Mouse (Mus musculus): ENCODE measurements around the gene Polr2i. TPM values are rescaled to one million over a fixed set of nuclear protein-coding genes. Genes with fewer than 3 reads are reported as not detected.

Polr2i gene
- polyA plus RNA-seq, 1 experiment from 2014 or later = 152 TPM

DNA sequence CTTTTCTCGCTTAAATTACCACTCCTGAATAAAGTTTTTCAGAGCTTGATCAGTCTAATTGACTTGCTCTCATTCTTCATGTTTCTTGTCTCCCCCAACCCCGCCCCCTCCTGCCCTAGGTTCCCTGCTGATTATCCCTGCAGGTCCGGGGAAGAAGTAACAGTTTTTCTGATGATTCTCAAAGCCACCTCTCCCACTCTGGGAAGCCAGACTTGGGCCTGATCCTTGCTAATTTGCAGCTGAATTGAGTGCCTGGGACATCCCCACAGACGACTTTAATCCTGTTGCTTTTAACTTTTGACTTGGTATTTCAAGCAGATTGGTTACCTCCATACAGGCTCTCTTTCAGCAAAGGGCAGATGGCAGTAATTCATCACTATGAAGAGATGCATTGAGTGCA lies 20.7 kb upstream of the Polr2i start:
- H3K9ac ChIP-seq = no peak overlapping the region
- no peaks in the 10 kb centered on the region for H3K27me3 ChIP-seq
- no peak overlapping the region for H3K4me3 ChIP-seq (replicated peaks)
- H3K4me1 ChIP-seq = no peaks in the 10 kb centered on the region
- no peaks in the 10 kb centered on the region for H3K9me3 ChIP-seq (replicated peaks)
- H3K36me3 ChIP-seq = no peaks in the 10 kb centered on the region
- H3K4me2 ChIP-seq = no peak overlapping the region
- no peak for ATAC-seq (replicated peaks; ENCODE audit: low FRiP score)
- WGBS = 21% methylated on average over 4 of the region's 4 CpGs
- H3K27ac ChIP-seq = no peak overlapping the region

DNA sequence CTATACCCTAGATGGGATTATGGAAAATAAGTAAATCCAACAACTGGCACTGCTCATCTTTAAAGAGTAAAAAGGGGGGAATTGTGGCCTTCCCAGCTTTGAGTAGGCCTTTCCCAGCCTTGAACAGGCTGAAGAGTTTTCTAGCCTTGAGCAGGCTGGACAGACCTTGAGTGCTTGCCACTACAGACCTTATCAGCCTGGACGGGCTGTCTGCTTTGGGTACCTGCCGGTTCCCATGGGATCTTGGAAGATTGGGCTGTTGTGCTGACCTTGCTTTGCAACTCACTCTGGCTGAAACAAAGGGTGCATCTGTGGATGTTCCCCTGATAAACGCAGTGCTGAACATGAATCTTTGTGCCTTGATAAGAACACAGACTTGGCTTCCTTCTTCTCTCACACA lies 17.9 kb upstream of the Polr2i start:
- Histone ChIP-seq H3K36me3 (no peaks in the 10 kb centered on the region), H3K4me3 (replicated peaks) (no peak overlapping the region), H3K27me3 (no peaks in the 10 kb centered on the region), H3K9ac (no peak overlapping the region), H3K27ac (no peak overlapping the region), H3K4me1 (peaks cover 8% of the 10 kb centered on the region), H3K4me2 (no peak overlapping the region), H3K9me3 (replicated peaks) (no peaks in the 10 kb centered on the region)
- 90% methylated on average over 3 of the region's 3 CpGs for WGBS
- ATAC-seq (replicated peaks; ENCODE audit: low FRiP score) = no peak

DNA sequence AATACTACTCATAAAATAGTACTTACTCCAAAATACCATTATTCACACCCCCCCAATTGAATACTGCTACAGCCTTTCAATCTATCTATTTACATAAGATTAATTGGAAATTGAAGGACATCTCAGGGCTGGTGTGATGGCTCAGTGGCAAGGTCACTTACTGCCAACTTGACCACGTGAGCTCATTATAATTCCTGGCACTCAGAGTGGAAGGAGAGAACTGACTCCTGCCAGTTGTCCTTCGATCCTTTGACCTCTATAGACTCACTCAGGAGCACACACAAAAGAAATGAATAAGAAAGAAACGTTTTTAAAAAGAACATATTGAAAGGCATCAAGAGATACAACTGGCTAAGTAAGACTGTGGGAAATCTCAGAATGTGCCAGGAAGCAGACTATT lies 15.9 kb upstream of the Polr2i start:
- no peak overlapping the region for H3K27ac ChIP-seq
- no peaks in the 10 kb centered on the region for H3K36me3 ChIP-seq
- no peak overlapping the region for H3K4me2 ChIP-seq
- WGBS = 86% methylated on average over 3 of the region's 3 CpGs
- H3K4me3 ChIP-seq (replicated peaks) = no peak overlapping the region
- H3K9me3 ChIP-seq (replicated peaks) = no peaks in the 10 kb centered on the region
- no peak overlapping the region for H3K9ac ChIP-seq
- H3K4me1 ChIP-seq = peaks cover 18% of the 10 kb centered on the region
- no peaks in the 10 kb centered on the region for H3K27me3 ChIP-seq
- ATAC-seq (replicated peaks; ENCODE audit: low FRiP score) = no peak

DNA sequence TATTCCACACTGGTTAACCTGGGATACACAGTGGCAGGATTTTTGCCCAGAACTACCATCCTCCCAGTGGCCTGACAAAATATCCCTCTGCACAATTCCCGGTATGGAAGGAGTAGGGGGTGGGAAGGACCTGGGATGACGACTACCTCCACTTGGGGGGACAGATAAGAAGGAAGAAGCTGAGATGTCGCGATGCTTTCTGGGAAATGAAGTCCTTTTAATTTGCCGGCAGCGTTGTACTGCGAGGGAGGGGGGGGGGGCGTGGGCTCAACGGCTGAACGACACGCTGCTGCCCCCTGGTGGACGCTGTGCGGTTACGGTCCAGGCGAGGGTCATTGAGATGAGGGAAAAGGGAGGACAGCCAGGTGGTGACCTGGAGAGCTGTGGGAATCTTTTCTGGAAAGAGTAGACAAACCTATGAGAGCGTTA lies 15.0 kb upstream of the Polr2i start:
- no peak overlapping the region for H3K27ac ChIP-seq
- H3K36me3 ChIP-seq = no peaks in the 10 kb centered on the region
- no peaks in the 10 kb centered on the region for H3K9me3 ChIP-seq (replicated peaks)
- H3K4me2 ChIP-seq = peak overlapping the region; percentile 52
- H3K27me3 ChIP-seq = no peaks in the 10 kb centered on the region
- H3K4me1 ChIP-seq = peaks cover 18% of the 10 kb centered on the region
- peak overlapping the region; percentile 24 for H3K4me3 ChIP-seq (replicated peaks)
- peak; percentile 37; the same call in 1 of the 2 replicates for ATAC-seq (replicated peaks; ENCODE audit: low FRiP score)
- 2% methylated on average over 16 of the region's 16 CpGs for WGBS
- H3K9ac ChIP-seq = no peak overlapping the region

DNA sequence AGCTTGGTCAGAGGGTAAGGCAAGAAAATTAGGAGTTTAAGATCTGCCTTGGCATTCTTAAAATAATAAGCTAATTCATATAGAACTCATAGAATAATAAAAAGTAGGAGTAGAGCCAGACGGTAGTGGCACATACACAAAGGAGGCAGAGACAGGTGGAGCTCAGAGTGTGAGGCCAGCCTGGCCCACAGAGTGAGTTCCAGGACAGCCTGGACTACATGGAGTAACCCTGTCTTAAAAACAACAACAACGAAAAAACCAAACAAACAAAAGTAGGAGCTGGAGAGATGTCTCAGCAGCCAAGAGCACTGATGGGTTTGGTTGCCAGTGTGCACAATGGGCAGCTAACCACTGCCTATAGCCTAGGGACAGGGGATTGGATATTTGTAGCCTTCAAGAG lies 14.5 kb upstream of the Polr2i start:
- H3K36me3 ChIP-seq = no peaks in the 10 kb centered on the region
- H3K4me2 ChIP-seq = no peak overlapping the region
- no peaks in the 10 kb centered on the region for H3K27me3 ChIP-seq
- ATAC-seq (replicated peaks; ENCODE audit: low FRiP score) = no peak
- peaks cover 18% of the 10 kb centered on the region for H3K4me1 ChIP-seq
- no peaks in the 10 kb centered on the region for H3K9me3 ChIP-seq (replicated peaks)
- WGBS = 69% methylated on average over 2 of the region's 2 CpGs
- H3K9ac ChIP-seq = no peak overlapping the region
- no peak overlapping the region for H3K4me3 ChIP-seq (replicated peaks)
- no peak overlapping the region for H3K27ac ChIP-seq

DNA sequence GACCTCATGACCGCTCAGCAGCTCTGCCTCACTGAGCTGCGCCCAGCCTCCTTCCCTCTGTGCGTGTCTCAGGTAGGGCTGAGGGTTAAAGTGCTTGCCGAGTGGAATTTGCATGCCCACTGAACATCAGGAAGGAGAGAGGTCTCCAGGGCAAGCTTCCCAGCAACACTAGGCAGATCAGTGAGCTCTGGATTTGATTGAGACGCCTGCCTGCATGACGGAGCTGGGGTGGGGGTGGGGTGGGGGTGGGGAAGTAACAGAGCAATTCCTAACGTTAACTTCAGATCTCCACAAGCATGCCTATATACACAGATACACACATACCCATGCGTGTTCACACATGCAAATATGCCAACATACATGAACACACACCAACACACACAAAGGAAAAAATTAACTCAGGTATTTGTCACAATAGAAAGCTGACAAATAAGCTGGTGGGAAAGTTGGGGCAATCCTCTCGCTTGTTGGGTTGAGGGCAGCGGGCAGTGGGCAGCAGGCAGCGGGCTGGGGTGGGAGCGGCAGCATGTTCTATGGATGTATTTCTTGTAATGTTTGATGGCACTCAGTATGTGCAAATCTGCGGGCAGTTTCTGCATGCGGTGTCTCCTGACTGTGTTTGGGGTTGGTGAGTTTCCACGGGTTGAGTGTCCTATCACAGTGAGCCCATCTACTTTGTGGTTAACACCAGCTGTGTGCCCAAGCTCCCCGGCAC lies 12.3 kb upstream of the Polr2i start:
- peak overlapping the region; percentile 51 for H3K4me3 ChIP-seq (replicated peaks)
- peak overlapping the region; percentile 86 for H3K27ac ChIP-seq
- no peaks in the 10 kb centered on the region for H3K9me3 ChIP-seq (replicated peaks)
- peak overlapping the region; percentile 55 for H3K9ac ChIP-seq
- peak overlapping the region; percentile 86 for H3K4me2 ChIP-seq
- peak; percentile 78 for ATAC-seq (replicated peaks; ENCODE audit: low FRiP score)
- H3K27me3 ChIP-seq = no peaks in the 10 kb centered on the region
- peaks cover 18% of the 10 kb centered on the region for H3K4me1 ChIP-seq
- 2% methylated on average over 16 of the region's 16 CpGs for WGBS
- peaks cover 19% of the 10 kb centered on the region for H3K36me3 ChIP-seq

DNA sequence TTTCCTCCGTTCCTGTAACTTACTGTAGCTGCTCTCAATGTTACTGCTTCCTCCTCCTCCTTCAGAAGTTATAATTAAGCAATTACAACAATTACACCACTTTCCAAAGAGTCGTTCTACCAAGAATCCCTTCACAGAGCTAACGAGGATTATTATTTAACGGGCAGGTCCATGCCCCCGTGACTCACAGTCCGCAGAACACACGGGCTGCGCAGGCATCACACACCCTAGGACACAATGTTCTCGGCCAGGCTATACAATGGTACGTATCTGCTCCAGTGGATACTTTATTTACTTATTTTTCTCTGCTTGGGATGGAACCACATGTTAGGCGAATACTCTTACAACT lies 11.8 kb upstream of the Polr2i start:
- no peaks in the 10 kb centered on the region for H3K9me3 ChIP-seq (replicated peaks)
- H3K9ac ChIP-seq = peak overlapping the region; percentile 55
- no peaks in the 10 kb centered on the region for H3K27me3 ChIP-seq
- no peak for ATAC-seq (replicated peaks; ENCODE audit: low FRiP score)
- peak overlapping the region; percentile 51 for H3K4me3 ChIP-seq (replicated peaks)
- peaks cover 24% of the 10 kb centered on the region for H3K36me3 ChIP-seq
- WGBS = 14% methylated on average over 11 of the region's 11 CpGs
- peaks cover 18% of the 10 kb centered on the region for H3K4me1 ChIP-seq
- peak overlapping the region; percentile 86 for H3K4me2 ChIP-seq
- peak overlapping the region; percentile 73 for H3K27ac ChIP-seq

DNA sequence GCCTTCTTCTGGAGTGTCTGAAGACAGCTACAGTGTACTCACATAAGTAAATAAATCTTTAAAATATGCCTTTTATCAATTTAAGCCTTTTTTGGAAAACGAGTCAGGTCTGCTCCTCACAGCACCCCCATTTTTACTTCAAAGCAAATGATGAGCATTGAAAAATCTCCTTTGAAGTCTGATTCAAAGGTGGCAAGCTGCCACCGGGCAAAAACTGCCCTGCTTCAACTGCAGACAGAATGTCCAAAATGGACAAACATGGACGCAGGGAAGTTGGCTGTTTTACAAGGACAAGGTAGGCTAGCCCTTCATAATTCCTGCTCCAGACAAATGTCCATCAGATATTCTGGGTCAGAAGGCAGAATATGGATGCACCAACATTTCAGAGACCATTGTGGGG lies 10.3 kb upstream of the Polr2i start:
- WGBS = 87% methylated on average over 3 of the region's 3 CpGs
- Histone ChIP-seq H3K27ac (no peak overlapping the region), H3K36me3 (peaks cover 38% of the 10 kb centered on the region), H3K9me3 (replicated peaks) (no peaks in the 10 kb centered on the region), H3K4me2 (no peak overlapping the region), H3K4me1 (peaks cover 17% of the 10 kb centered on the region), H3K27me3 (no peaks in the 10 kb centered on the region), H3K9ac (no peak overlapping the region), H3K4me3 (replicated peaks) (no peak overlapping the region)
- no peak for ATAC-seq (replicated peaks; ENCODE audit: low FRiP score)

DNA sequence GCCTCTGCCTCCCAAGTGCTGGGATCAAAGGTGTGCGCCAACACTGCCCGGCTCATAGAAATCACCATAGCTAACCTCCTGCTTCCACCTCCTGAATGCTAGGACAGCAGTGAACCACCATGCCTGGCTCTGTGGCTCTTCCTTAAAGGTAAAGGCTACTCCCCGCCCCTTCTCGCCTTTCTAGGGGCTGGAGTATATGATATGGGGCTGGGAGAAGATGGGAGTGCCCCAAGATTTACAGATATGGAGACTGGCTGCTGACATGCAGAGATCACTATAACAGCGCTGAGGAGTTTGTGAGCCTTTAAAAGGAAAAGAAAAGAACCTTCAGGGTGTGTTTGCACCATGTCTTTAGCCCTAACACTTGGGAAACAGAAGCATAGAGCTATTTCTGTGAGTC lies 9.5 kb upstream of the Polr2i start:
- Histone ChIP-seq H3K36me3 (peaks cover 46% of the 10 kb centered on the region), H3K4me3 (replicated peaks) (no peak overlapping the region), H3K4me1 (peaks cover 11% of the 10 kb centered on the region; the same call in 1 of the 2 replicates), H3K27ac (no peak overlapping the region), H3K9me3 (replicated peaks) (no peaks in the 10 kb centered on the region), H3K9ac (no peak overlapping the region), H3K27me3 (no peaks in the 10 kb centered on the region), H3K4me2 (no peak overlapping the region)
- WGBS = 90% methylated on average over 5 of the region's 5 CpGs
- no peak for ATAC-seq (replicated peaks; ENCODE audit: low FRiP score)

DNA sequence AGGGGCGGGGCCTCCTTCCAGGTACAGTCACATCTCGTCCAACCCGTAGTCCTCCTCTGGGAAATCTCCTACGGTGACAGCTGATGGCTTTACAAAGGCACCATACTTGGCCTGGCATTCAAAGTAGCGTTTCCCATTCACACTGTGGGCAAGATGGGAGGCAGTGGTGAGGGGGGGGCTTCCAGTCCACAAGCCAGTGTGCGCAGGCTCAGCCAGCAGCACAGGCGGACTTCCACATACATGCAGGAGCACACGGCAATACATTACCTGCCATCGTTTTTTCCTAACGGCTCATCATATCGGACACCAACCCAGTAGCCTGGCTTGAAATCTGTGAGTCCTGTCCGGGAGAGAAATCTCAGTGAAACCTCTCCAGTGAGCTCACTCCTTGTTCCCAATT lies 7.5 kb upstream of the Polr2i start:
- 93% methylated on average over 12 of the region's 12 CpGs for WGBS
- H3K4me2 ChIP-seq = no peak overlapping the region
- no peaks in the 10 kb centered on the region for H3K27me3 ChIP-seq
- peaks cover 64% of the 10 kb centered on the region for H3K36me3 ChIP-seq
- H3K4me3 ChIP-seq (replicated peaks) = no peak overlapping the region
- H3K4me1 ChIP-seq = peaks cover 7% of the 10 kb centered on the region; the same call in 1 of the 2 replicates
- H3K9me3 ChIP-seq (replicated peaks) = no peaks in the 10 kb centered on the region
- ATAC-seq (replicated peaks; ENCODE audit: low FRiP score) = no peak
- no peak overlapping the region for H3K27ac ChIP-seq
- H3K9ac ChIP-seq = no peak overlapping the region

DNA sequence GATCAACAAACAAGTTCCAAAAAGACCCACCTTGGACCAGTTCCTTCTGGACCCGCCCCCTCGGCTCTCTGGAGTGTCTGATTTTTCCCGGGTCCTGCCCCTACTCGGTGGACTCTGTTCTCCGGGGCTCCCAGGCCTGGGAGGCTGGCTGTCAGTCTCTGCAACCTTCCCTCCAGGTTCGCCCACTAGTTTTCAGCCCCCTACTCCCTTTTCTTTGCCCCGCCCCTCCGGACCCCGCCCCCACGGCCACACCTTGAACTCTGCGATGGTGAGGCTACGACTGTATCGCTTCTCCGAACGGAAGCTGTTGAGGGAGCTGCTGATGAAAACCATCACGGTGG lies 450 bp upstream of the Polr2i start:
- peak overlapping the region; percentile 53 for H3K9ac ChIP-seq
- peaks cover 22% of the 10 kb centered on the region for H3K4me1 ChIP-seq
- H3K9me3 ChIP-seq (replicated peaks) = no peaks in the 10 kb centered on the region
- ATAC-seq (replicated peaks; ENCODE audit: low FRiP score) = no peak; the same call in 1 of the 2 replicates
- peak overlapping the region; percentile 83 for H3K4me3 ChIP-seq (replicated peaks)
- no peaks in the 10 kb centered on the region for H3K27me3 ChIP-seq
- WGBS = under 1% methylated on average over 16 of the region's 16 CpGs
- H3K4me2 ChIP-seq = peak overlapping the region; percentile 84
- peaks cover 58% of the 10 kb centered on the region for H3K36me3 ChIP-seq
- peak overlapping the region; percentile 97 for H3K27ac ChIP-seq

DNA sequence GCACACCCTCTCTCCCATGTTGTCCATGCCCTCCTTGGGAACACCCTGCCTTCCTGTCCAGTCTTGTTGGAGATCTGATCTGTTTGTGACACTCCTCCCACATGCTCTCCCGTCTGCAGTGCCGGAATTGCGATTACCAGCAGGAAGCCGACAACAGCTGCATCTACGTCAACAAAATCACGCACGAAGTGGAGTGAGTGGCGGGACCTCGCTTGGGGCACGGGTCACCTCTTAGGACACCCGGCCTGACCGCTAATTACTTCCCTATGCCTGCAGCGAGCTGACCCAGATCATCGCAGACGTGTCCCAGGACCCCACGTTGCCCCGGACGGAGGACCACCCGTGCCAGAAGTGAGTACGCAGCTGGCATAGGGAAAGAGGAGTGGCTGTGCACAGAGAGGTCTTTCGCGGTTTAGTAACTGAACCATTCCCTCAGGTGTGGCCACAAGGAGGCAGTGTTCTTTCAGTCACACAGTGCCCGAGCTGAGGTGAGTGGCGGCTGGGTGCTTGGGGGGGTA lies 942 bp downstream of the Polr2i start:
- H3K36me3 ChIP-seq = peaks cover 44% of the 10 kb centered on the region
- 4% methylated on average over 24 of the region's 24 CpGs for WGBS
- ATAC-seq (replicated peaks; ENCODE audit: low FRiP score) = peak; percentile 41

DNA sequence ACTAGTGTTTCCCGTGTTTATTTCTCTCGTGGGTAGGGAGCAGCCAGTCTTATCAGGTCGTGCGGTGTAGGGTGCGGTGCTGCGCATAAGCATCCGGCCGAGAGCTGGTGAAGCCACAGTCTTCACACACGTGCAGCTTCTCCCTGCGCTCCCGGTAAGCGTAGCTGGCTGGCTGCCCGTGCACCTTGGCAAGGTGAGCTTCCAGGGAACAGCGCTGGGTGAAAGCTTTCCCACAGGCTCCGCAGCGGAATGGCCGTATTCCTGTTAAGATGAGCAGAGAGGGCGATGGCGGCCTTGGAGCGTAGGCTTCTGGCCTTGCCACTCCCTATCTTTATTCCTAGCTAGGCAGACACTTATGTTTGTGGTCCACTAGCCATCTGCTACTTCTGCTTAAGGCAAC lies 1.6 kb downstream of the Polr2i start:
- Histone ChIP-seq H3K4me3 (replicated peaks) (peak overlapping the region; percentile 83), H3K9ac (no peak overlapping the region), H3K4me1 (peaks cover 22% of the 10 kb centered on the region), H3K27ac (no peak overlapping the region), H3K9me3 (replicated peaks) (no peaks in the 10 kb centered on the region), H3K4me2 (peak overlapping the region; percentile 84), H3K36me3 (peaks cover 37% of the 10 kb centered on the region), H3K27me3 (no peaks in the 10 kb centered on the region)
- no peak for ATAC-seq (replicated peaks; ENCODE audit: low FRiP score)
- WGBS = 88% methylated on average over 20 of the region's 20 CpGs

More for the DNA sequence above, 942 bp downstream of the Polr2i start:
- H3K4me1 ChIP-seq = peaks cover 22% of the 10 kb centered on the region
- no peaks in the 10 kb centered on the region for H3K27me3 ChIP-seq
- peak overlapping the region; percentile 77 for H3K9ac ChIP-seq
- peak overlapping the region; percentile 97 for H3K27ac ChIP-seq
- peak overlapping the region; percentile 84 for H3K4me2 ChIP-seq
- peak overlapping the region; percentile 83 for H3K4me3 ChIP-seq (replicated peaks)
- H3K9me3 ChIP-seq (replicated peaks) = no peaks in the 10 kb centered on the region

Measured in kidney, embryonic 15.5 days (tissue).